Mouse (Mus musculus) frontal cortex, postnatal 25 days (tissue): Measurements from ENCODE around the gene Fam181a.

ENCODE experiments used
- DNase-seq, 2 experiments: peaks; one replicate each; pipeline ENCODE4 v3.0.0; 2022; ENCODE audit warnings: low spot score in 2 of 2

The Fam181a gene

GRCm38 (mm10) chr12:103356415-103356748 is 45.6 kb downstream of the Fam181a start:
- DNase-seq: no peak

DNA sequence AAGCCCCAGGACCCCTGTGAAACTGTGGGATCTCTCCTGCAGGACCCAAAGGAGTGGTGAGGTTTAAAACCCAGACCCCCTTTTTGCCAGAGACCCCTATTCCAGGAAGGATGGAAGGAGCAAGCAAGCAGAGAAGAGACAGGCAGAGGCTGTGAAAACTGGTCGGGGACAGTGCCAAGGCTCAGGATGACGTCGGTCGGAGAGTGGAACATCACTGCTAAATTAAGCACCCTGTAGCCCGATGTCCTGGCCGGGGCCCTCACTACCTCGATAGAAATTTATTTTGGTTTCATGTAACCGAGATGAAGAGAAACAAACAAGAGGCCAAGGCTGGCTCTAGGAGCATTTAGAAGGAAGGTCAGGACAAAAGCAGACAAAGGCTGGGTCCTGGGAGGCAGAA is 47.4 kb downstream of the Fam181a start:
- no peak for DNase-seq

DNA sequence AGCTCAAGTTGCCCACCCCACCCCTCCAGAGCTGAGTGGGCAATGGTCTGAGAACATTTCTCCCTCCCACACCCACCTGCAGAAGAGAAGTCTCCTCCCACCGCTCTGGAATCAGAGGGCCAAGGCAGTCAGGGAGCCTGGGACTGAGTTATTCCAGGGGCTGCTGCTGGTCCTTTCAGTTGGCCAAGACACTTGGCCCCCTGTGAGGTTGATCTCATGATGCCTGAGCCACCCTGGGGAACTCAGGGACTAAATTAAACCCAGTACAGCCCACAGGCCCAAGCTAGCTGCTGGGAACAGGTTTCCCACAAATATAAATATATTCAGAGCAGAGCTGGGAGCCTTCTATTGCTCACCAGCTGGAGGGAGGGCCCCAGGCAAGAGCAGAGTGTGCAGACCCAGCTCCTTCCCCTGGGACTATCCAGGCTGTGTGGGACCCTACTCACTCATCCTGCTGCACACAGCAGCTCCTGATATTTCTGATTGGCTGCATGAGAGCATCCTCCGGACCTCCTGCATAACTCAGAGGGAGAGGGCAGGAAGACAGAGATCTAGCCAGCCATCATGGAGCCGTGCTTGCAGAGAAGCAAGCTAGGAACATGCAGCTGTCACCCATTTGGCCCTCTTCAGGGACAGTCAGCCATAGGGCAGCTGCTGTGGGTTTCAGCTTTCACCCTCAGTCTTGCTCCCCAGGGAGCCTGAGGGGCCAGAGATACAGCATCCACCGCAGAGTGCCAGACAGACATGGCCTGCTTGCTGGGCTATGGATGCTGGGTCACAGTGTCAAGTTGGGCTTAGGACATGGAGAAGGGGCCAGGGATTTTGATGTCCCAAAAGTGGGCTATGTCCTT is 48.4 kb downstream of the Fam181a start:
- no peak for DNase-seq

DNA sequence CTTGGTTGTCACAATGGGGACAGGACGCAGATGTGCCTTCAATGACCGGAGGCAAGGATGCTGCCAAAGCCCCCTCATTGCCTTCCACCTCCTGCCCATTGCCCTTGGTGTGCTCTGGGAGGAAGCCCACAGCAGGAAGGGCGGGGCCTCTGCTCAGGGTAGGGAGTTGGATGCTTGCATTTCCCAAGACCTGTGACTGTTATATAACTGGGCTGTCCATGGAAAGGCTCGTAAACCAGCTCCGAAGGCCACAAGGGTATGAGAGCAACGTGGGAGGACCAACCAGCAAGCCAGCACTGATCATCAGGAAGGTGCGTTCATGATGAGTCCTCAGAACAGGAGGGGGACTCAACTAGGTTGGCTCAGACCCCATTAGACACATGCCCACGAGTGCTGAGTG is 50.0 kb downstream of the Fam181a start:
- no peak for DNase-seq

DNA sequence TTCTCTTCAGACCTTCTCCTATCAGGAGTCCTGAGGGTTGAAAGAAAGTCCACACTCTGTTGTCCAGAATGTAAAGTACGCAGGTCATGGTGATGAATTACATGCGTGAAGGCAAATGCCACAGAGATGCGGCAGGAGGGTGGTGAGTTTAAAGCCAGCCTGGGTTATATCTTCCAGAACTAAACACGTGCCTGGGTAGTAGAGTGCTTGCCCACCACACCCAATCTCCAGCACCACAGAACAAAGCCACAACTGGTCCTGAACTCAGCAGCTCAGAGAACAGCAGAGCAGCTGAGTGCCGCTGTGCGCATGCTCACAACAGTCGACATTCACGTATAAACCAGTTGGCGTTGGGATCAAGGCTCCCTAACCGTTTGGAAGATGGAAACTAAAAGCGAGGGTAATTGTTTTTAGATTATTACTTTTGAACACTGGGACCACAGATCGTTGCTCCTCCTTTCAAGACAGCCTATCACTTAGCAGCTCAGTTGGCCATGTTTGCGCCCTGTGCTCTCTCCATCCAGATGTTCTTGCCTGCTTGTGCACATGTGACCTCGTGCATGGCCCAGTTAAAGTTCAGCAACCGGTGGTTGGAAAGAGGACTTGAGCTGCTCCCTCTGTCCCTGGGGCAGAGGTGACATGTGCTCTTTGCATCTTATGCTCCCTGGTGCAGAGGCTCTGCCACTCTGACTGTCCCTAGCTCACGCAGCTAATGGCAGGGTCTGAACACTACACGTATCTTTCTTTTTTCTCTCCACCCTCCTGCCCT is 50.9 kb downstream of the Fam181a start:
- no peak for DNase-seq

DNA sequence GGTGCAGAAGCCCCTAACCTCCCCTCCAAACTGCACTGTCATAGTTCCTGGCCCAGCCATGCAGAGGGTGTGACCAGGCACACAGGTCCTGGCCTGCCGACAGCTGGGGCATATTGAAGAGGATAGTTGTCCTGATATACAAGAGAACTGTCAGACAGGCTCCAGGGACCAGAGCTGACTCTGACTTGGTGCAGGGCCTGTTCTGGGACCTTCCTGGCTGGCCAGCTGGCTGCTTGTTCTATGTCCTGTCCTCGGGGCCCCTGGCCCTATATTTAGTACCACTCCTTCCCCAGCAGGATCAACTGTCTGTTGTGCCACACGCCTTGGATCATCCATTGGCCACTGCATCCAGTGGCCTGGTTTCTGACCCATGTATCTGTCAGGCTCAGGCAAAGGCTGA is 51.6 kb downstream of the Fam181a start:
- no peak for DNase-seq
